Mouse (Mus musculus): Measurements from ENCODE around the gene Cdk19. TPM values are rescaled to one million over a fixed set of nuclear protein-coding genes. Genes with fewer than 3 reads are reported as not detected.
A peak's percentile ranks its signal among the peaks of the same experiment; 100 is the strongest.
"Not testable (repeated sequence)": the region's sequence is repeated elsewhere in the genome, so short reads cannot be mapped to it uniquely, and the experiment has no call there.

Cdk19 gene
- polyA plus RNA-seq (2012; rRNA removed): 5.1 and 6.3 TPM in 2 replicates

DNA sequence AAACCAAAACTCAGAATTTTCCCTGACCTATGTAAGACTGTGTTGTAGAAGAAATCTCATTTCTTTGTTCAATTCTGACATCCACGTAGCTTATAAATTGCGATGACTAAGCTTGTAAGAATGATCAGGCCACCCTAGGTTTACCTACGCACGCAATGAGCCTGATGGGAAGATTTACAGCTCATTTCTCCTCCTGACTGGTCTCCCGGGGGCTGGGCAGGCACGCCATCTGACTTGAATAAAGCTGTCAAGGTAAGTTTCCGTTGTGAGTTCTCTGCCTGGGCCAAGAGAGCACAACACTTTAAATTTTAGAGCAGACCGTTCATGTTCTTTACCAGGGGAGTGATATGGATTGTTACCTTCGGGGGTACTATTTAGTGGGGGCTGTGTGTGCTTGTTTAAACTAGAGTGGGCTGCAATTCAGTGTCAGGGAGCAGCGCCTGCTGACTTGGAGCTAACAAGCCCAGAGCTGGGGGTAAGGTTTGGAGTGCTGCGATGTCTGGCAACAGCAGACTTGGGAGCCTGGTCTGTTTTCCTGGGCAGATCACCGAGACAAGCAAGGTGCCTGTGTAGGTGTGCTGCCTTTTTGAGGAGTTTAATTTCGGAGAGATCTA lies at the start of gene Cdk19:
Gene Cdk19 (plus strand): TSS at position 214 of the 614 bp plus-strand sequence.
- no peak for DNase-seq (ENCODE audit: low read depth)

DNA sequence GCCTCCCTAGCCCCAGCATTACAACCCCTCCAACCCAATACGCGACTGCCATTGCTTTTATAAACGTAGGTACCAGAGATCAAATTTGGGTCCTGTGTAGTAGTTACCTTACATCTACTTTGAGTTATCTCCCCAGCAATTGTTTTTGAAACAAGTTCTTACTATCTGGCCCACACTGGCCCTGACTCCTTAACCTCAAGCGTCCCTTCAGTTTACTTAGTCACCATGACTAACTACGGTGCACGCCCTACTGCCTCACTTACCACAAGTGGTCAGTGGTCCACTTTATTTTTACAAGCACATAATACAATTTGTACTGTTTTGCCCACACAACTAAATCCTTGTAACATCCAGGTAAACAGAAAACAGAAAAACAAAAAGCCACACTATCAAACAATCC lies 46.7 kb upstream of the Cdk19 start:
- DNase-seq (ENCODE audit: low read depth): no peak

DNA sequence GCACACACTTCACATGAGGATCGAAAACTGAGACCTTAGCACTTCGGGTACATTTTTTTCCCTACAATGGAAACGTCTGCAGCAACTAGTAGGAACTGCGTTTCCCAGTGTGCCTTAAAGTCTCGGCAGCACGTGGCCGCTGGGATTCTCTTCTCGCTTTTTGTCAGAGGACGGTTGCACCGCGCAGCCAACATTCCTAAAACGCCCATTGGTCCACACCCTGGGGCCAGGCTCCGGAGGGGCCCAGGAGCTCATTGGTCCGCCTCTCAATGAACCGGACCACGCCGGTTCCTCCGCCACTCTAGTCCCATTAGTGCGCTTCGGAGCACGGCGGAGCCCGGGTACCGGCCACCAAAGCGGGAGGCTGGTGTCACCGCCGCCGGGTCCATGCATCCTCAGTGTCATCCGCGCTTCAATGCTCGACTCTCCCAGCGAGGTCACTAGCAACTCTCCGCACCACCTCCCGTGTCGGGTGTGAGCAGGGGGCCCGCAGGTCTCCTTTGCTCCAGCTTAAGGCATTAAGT lies 38.7 kb upstream of the Cdk19 start:
- peak; percentile 23 for DNase-seq (ENCODE audit: low read depth)

DNA sequence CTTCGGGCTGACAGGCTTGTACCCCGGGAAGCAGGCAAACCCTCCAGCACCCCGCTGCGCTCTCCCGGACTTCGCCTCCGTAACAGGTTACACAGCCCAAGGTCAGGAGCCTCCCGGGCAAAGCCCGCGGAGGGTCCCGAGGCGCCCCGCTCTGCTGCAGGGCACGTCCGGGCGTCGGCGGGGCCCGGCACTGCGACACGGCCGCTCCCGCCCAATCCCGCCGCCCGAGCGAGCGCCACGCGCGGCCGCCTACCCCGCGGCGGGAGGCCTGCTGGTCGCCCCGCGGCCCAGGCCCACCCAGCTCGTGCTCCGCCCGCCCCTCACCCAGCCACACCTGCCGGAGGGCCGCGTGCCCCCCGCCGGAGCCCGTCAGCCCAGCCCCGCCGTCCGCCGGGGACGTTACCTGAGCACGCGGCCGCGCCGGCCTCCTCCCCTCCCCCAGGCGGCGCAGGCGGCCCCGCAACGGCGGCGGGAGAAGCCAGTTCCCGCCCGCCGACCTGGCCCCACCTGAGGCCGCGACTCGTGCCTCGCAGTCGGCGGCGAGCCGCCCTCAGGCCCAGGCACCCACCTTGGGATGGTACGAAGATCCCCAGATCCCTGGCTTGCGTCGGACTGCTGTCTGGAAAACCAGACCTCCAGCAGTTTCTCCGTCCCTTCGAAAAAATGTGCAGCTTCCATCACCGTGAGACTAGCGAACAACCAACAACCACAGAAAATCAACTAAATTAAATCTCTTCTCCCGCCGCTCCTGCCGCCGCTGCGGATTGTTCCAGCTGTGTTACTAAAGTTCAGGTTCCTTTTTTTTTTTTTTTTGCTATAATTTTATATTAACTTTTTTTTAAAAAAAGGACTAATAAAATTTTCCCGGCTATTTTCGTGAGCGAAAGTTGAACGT lies 37.9 kb upstream of the Cdk19 start:
- DNase-seq (ENCODE audit: low read depth): not testable (repeated sequence)

GRCm38 (mm10) chr10:40302140-40302985 lies 37.0 kb upstream of the Cdk19 start, which contains the start of gene Amd1:
Gene Amd1 (minus strand): TSS chr10:40302186.
- peak; percentile 70 for DNase-seq (ENCODE audit: low read depth)

DNA sequence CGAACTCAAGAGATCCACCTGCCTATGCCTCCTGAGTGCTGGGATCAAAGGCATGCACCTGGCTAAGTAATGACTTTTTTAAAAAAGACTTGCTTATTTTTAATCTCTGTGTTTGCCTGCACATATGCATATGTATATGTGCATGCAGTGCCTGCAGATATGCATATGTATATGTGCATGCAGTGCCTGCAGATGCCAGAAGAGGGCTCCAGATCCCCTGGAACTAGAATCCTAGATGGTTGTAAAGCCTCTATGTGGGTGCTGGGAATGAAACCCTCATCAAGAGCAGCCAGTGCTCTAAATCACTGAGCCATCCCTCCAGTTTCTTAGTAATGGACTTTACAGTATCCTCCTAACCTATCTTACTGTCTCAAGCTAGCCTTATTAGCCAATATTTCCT lies 33.4 kb upstream of the Cdk19 start:
- no peak for DNase-seq (ENCODE audit: low read depth)

- no peak for DNase-seq (ENCODE audit: low read depth)
Measured at GRCm38 (mm10) chr10:40307826-40308583, 31.4 kb upstream of the Cdk19 start.

GRCm38 (mm10) chr10:40309884-40310635 lies 29.3 kb upstream of the Cdk19 start:
- no peak for DNase-seq (ENCODE audit: low read depth)

GRCm38 (mm10) chr10:40312781-40313180 lies 26.6 kb upstream of the Cdk19 start:
- no peak for DNase-seq (ENCODE audit: low read depth)

DNA sequence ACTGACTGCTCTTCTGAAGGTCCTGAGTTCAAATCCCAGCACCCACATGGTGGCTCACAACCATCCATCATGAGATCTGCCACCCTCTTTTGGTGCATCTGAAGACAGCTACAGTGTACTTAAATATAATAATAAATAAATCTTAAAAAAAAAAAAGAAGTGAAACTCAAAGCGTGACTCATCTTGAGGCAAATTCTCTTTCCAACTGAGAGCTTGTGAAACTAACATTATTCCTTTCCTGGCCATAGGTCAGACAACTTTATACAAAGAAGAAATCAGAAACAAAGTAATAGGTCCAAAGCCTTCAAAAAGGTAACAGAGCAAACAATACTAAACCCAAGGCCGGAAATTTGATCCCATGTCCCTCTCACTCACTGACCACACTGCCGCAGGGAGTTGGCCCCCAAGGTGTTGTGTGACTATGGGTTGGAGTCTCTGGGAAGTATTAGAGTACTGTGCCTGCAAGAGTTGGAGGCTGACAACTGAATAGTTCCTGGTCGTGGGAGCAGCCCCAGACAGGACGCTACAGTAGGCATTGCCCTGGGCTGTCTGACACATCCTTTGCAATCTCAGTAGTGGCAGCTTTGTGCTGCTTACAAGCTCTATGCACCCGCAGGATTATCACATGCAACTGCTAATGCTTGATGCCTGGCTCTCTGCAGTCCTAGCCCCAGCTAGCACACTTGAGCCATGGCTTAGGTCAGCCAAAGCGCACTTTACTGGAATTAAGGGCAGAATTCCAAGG lies 22.4 kb upstream of the Cdk19 start:
- no peak for DNase-seq (ENCODE audit: low read depth)

DNA sequence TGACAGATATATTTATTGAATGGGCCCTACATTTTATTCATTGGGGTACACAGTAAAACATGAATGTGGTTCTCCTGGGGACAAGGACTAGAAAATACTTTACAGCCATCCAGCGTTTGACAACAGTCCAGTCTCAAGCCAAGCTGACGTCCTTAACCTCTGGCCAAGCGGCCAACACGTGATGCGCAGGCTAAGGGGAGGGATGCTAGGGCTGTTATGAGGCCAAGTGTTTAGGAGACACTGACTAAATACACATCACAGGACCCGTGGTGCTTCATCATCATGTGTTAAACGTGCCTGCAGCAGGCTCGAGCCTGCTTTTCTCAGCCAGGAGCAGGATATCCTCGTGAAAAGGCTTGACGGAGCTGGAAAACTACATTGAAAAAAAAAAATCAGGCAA lies 19.1 kb upstream of the Cdk19 start:
- DNase-seq (ENCODE audit: low read depth): no peak

DNA sequence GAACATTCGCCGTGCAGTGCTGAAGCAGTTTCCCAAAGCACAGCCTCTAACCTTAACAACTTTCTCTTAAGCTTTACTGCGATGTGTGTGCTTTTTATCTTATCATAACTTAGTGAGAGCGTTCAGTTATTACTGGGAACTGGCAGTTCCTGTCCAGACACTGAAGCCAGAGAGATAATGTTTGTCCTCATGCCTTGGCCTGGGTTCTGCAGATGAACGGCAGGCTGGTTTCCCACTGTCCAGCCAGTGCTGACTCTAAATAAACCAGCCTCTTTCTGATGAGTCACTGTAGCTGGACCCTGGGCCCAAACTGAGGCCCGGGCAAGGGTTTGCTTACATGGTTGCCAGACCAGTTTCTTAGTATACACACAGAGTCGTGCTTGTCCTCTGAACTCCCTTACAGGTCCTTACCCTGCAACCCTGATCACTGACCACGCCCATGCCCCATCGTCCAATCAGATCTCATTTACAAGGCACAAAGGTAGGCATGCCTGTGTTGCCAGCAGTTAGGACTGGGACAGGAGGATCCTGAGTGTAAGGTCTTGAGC lies 11.3 kb upstream of the Cdk19 start:
- no peak for DNase-seq (ENCODE audit: low read depth)

- no peak for DNase-seq (ENCODE audit: low read depth)
Measured at GRCm38 (mm10) chr10:40330262-40330661, 9.1 kb upstream of the Cdk19 start.

DNA sequence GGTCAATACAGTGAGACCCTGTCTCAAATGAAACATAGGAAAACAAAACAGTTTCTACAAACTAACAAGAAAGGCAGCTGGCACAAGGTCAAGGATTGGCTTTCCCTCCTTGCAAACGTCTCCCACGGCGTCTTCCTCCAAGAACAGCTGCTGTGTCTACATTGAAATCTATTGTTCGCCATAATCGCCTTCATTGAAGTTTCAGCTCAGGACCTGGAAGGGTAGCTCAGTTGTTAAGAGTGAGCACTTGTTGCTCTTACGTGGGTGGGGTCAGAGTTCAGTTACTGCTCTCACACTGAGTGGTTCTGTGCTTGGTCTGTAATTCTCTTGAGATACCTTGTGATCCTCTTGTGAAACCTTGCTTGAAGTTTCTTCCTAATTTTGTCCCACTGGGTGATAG lies 6.5 kb upstream of the Cdk19 start:
- no peak for DNase-seq (ENCODE audit: low read depth)

DNA sequence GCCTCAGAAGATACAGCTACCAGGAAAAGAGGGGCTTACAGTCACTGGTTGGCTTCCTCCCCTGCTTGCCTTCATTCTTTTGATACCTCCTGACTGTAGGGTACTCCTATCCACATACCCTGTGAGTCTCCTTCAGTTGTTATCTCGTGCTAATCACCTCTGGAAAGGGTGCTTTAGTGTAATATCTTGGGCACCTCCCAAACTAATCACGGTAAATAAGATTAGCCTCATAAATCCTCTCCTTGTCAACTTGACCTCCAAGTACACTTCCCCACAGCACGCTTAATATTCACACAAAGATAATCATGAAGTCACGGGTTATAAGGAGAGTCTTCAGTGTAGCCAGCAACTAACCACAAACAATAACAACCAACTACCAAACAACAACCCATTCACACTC lies 2.7 kb downstream of the Cdk19 start:
- no peak for DNase-seq (ENCODE audit: low read depth)

GRCm38 (mm10) chr10:40346776-40347403 lies 7.5 kb downstream of the Cdk19 start:
- DNase-seq (ENCODE audit: low read depth): no peak

DNA sequence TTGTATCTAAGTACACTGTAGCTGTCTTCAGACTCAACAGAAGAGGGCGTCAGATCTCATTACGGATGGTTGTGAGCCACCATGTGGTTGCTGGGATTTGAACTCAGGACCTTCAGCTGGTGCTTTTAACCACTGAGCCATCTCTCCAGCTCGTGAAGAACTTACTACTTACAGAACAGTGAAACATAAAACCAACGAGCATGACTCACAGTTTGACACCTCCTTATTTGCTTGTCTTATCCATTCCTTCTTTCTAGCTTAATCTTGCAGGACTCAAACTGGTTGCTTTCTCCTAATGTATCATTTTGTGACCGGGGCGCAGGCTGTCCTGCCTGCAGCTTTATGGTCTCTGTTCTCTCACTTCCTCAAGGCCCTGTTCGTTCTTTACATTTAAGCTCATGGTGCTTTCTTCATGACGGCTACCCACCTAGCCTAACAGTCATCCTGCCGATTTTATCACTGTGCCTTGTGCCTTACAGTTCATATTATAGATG lies 8.1 kb downstream of the Cdk19 start:
- no peak for DNase-seq (ENCODE audit: low read depth)
